Mouse (Mus musculus): ENCODE measurements around the gene Gm10203. TPM values are rescaled to one million over a fixed set of nuclear protein-coding genes. Genes with fewer than 3 reads are reported as not detected.
"Not testable (repeated sequence)": the region's sequence is repeated elsewhere in the genome, so short reads cannot be mapped to it uniquely, and the experiment has no call there.

The Gm10203 gene
- total RNA-seq, 4 experiments from 2014 or later = not detected

DNA sequence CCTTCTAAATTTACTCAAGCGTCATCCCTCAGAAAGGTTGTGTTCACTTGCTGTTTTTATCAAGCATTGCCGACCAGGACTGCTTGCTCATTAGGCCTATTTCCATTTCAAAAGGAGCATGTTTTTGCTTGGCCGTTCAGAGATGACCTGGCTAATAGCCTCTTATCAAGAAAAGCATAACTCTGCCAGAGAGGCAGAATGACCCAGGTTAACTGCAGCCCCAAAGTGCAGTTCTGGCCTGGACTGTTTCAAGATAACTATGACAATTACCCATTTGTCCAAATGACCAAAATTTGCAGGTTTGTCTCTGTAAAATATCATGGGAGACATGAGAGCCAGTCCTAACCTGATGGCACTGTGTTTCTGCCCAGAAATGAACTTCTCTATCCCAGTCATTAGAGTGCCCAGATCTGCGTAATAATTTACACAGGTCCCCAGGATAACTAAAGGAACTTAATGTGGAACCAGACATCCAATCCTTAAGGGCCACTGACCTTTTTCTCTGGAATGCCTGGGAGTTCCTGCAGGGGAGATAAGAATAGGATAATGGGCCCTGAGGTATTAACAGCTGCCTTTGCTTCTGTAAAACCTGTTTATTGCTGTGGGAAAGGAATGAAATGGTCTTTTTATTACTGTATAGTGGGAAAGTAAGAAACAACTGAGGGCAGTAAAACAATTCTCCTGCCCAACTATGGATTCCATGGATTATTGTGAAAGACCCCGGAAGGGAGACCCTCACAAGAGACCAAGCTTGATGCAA is 4.6 kb downstream of the Gm10203 start:
- DNase-seq (ENCODE audit: low spot score in 2 of 2) = no peak

DNA sequence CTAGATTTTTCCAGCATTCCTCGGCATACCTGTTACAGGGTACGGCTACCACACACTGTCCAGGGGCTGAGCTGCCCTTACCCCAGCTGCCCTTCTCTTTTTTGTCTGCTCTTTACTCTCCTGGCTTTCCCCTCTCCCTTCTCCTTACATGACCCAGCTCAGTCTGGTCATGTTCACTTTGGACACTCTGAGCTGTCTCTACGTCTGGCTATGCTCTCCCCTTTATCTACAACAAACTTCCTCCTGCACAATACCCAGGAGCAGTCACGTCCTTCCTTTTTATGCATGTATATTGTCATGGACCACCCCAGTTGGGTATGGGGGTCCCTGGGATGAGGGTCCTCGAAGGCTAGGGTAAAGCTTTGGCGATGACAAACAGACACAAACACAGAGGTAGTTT is 5.7 kb downstream of the Gm10203 start:
- no peak for DNase-seq (ENCODE audit: low spot score in 2 of 2)

DNA sequence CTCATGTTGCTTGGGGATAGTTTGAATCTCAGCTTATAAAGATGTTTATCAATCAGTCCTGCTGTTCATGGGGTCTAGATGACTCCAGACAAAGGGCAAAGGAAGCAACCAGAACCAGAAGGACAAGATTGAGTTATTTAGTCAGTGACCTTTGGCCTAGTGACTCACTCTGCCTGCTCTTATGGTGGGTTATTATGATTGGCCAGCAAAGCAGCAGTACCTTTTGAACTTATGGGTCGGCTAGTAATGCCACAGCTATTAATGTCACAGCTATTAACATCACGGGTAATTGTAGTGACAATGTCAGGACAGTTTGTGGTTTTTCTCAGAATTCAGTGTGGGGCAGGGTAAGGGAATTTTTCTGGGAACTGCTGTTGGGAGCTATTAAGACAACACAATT is 8.0 kb downstream of the Gm10203 start:
- no peak for DNase-seq (ENCODE audit: low spot score in 2 of 2)

DNA sequence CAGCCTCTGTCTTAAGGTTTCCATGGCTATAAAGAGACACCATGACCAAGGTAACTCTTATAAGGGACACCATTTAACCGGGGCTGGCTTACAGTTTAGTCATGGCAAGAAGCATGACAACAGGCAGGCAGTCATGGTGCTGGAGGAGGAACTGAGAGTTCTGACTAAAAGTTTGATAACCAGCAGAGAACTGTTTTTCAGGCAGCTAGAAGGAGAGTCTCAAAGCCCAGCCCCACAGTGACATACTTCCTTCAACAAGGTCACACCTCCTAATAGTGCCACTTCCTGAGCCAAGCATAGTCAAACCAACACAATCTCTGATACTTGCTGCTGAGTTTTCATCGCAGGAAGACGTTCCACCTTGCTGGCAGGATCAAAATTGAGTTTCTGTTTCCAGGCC is 9.0 kb downstream of the Gm10203 start:
- no peak for DNase-seq (ENCODE audit: low spot score in 2 of 2)

DNA sequence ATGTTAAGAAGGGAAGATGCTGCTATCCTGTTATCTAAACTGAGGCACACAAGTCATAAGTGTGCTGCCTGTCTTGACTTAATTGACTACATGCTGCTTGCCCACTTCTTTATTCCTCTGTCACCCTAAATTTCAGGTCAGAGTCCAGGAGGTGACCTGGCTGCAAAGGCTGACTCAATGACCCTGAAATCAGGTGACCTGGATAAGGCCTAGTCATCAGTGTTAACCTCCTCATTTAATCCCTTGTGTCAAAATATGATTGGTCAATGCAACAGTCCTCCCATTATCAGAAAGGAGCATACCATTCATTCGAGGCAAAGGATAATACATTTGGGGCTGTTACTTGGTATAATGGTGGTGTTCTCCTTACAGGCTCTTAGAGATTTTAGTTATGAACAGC is 9.5 kb downstream of the Gm10203 start, which contains the start of gene Etfbkmt:
Gene Etfbkmt, plus strand, starts transcription at position 379 of the 400 bp plus-strand sequence.
- DNase-seq (ENCODE audit: low spot score in 2 of 2) = no peak

DNA sequence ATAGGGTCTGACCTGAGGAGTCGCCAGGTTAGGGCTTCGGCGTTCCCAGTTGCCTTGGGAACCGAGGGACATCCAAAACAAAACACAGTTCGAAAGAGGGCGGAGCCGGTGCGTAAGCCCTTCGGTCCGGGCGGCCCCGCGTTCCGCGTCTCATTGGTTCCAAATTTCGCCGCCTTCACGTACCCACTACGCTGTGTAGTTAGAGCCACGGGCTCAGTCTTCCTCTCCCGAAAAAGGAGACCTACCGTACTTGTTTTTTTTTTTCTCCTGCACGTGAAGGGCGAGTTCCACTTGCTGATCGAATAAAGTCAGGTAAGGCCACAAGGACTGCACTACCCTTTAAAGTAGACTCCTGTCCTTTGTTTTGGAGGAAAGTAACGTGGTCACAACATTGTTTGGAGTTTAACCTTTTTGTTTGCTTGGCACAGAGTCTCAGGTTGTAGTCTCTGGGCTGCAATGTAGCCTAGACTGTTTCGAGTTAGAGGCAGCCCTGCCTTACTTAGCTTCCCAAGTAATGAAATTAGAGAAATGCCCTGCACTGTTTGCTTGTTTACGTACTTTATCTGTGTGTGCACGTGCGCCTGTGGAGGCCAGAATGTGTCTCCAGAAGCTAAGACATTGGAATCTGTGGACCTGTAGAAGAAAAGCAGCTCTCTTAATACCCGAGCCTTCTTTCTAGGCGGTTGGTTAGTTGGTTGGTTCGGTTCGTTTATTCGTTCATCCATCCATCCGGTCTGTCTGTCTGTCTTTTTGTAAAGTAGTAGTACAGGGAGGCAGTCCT is 11.6 kb downstream of the Gm10203 start:
- DNase-seq (ENCODE audit: low spot score in 2 of 2) = peak; percentile 56 to 77

DNA sequence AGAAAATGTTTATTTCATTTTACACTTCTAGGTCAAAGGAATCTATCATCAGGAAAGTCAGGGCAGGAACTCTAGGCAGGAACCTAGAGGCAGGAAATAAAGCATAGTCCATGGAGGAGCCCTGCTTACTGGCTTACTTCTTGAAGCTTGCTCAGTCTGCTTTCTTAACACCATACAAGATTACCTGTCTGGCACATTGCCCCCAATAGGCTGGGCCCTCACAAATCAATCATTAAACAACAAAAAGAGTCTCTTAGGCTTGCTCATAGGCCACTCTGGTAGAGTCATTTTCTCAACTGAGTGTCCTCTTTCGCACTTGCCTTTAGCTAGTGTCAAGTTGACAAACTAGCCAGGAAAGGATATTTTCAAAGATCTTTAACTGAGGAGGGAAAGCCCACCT is 15.2 kb downstream of the Gm10203 start:
- DNase-seq (ENCODE audit: low spot score in 2 of 2) = no peak

DNA sequence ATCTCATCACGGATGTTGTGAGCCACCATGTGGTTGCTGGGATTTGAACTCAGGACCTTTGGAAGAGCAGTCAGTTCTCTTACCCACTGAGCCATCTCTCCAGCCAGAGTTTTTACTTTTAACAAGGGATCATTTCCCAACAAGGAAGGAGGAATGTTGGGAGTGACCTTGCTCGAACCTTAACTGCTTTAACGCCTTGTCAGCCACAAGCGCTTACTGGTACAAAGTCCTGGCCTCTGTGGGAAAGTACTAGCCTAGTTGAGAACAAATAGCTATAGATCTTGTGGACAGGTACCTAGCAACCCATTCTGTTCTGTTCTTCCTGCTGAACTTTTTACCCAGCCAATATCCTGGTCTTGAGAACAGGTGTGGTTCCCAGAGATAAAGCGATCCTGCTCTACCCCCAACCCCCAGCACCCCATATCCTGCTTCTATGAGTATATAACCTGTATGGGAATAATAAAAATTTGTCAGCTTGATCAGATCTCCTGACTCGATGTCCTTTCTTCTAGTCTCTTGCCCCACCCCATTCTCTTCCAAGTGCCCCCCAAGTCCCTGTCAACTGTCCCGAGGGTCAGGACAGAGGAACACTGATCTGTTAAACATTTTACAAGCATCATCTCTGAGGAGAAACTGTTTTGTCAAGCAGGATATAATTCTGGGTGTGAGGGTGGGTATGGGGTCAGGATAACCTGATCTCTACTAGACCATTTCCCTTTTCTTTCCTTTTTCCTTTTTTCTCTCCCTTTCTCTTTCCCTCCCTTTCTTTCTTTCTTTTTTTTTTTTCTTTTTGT is 18.7 kb downstream of the Gm10203 start:
- DNase-seq (ENCODE audit: low spot score in 2 of 2) = no peak

DNA sequence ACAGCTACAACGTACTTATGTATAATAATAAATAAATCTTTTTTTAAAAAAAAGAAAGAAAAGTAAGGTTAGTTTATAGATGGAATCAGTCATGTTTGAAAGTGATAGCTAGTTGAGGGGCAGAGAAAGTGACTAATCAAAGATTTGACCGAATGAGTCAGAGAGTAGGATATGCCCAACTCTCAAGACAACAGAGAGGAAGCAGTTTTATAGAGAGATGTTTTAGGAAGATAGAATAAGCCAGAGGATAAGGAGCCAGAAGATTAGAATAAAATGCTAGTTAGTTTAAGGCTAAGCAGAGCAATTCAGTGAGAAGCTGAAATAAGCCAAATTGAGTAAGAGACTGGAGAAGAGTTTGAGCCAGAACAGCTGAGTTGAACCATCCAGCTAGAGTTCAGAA is 22.1 kb downstream of the Gm10203 start:
- no peak for DNase-seq (ENCODE audit: low spot score in 2 of 2)

DNA sequence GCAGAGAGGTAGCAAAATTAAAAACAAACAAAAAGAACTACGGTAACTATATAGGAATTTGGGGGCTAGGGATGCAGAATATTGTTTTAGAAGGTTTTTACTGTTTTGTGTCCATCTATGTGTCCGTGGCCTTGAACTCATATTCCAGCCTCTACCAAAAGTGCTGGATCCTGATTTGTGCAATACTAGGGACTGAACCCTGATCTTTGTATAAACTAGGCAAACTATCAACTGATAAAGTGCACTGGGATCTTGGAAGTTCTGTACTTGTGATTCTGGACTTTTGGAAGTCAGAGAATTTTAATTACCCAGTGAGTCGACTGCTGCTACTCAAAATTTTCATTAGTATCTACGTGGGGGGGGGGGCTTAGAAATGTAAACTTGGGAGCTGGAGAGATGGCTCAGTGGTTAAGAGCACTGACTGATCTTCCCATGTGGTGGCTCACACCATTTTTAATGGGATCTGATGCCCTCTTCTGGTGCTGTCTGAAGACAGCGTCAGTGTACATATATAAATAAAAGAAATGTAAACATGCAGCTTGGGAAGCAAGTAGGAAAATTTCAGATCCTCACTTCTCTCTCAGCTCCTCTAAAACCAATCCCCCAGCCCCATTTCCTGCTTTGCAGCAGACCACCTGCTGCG is 23.6 kb downstream of the Gm10203 start:
- no peak for DNase-seq (ENCODE audit: low spot score in 2 of 2)

DNA sequence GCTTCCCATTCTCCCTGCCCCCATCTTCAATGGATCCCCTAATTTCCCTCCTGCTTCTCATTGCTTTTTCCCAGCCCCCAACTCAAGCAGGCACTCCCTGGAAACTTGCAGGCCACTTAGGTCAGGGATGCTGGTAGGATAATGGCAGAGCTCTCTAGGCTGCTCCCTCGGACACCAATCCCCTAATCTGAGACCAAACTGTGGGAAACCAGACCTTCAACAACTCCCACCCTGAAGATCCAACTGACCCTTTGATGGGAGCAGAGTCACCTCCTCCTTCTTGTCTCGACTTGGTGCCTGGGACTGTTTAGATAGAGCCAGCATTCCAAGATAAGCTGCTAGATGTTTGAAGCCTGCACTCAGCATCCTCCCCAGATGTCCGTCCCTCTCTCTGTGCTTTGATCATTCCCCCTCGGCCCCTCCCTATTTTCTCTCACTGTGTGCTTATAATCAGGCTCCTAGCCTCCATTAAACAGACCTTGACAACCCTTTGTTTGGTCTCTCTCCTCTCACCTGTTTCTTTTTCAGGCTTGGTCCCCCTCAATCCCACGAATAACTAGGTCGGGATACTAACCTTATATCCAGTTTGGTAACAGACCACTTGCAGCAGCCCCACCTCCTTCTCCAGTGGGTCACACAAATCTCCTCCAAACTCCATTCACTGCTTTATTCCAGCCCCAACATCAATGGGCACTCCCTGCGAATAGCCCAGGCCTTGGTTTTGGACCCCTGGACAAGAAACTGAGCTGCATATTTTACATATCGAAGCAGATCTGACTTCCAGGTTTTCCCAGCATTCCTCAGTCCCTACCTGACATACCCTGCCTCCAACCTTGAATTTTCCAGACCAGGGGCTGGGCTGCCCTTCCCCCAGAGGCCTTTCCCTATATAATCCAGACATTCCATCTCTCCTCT is 24.4 kb downstream of the Gm10203 start:
- DNase-seq (ENCODE audit: low spot score in 2 of 2) = no peak

DNA sequence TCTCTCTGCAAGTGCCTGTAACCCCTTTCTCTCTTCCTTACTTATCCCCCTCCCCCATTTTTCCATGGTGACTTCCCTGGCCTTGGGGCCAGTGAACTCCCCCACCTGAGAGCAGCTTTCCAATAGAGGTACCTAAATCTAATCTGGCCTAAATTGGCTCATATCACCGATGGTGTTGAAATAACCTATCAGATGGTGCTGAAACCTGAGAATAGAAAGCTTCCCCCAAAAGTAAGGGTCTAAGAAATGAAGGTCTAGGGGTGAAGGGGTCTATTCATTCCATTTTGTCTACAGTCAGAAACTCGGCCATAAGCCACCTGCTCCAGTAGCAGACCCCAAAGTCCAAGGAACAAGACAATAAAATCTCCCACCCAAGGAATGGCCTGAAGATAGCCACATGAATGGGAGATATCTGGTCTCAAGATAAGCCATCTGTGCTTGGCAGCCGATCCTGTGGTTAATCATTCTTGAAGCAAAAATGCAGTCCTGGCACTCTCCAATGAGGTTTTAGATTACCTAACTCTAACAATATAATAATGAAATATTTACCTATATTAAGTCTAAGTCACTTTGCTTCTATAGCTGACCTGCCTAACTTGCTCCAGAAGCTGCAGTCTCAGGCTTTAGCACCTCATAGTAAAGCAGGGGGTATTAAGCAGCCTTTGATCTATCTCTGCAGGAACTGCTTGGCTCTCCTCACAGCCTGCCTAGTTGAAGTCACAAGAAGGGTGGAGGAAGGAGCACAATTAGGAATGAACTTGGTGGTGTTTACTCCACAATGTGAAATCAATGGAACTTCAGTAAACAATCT is 25.3 kb downstream of the Gm10203 start:
- DNase-seq (ENCODE audit: low spot score in 2 of 2) = no peak

DNA sequence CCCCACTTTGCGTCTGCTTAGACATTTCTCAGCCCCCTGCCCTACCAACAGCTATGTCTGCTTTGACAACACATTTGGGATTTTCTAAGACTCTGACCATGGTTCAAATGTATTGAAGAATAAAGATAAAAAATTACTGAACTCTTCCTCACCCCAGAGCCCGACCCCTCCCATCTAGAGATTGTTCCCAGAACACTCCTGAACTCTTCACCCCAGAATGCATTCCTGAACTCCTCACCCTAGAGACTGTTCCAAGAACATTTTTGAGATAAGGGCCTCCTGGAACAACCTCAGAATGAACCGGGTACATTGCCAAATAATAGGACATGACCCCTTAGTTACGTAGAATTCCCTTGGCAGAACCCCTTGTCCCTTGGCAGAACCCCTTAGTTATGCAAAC is 37.1 kb downstream of the Gm10203 start:
- not testable (repeated sequence) for DNase-seq (ENCODE audit: low spot score in 2 of 2)

DNA sequence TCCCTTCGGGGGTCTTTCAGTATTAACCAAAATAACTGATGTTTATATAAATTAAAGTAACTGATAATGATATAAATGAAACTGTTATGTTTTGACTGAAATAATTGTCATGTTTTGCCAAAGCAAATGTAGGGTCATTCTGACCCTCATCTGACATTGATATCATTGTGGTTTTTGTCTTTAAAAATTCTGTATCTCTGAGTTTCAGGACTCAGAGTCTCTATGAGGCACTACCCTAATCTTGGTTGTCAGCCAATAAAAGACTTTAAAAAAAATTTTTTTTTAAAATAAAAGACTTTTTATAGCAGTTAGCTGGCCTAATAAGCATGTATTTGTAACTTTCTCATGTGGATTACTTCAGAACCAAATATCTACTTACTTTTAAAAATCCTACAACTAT is 37.7 kb downstream of the Gm10203 start:
- DNase-seq (ENCODE audit: low spot score in 2 of 2) = no peak

DNA sequence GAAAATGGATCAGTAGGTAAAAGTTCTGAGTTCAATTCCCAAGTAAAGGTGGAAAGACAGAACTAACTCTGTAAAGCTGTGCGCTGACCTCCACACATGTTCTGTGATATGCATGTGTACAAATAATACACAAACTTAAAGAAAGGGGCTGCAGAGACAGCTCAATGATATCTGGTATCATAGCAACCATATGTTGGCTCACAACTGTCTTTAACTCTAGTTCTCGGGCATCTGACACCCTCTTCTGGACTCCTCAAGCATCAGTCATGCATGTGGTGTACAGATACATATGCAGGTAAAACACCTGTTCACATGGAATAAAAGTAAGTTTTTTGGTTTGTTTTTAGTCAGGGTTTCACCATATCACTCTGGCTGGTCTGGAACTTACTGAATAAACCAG is 38.5 kb downstream of the Gm10203 start:
- DNase-seq (ENCODE audit: low spot score in 2 of 2) = no peak

DNA sequence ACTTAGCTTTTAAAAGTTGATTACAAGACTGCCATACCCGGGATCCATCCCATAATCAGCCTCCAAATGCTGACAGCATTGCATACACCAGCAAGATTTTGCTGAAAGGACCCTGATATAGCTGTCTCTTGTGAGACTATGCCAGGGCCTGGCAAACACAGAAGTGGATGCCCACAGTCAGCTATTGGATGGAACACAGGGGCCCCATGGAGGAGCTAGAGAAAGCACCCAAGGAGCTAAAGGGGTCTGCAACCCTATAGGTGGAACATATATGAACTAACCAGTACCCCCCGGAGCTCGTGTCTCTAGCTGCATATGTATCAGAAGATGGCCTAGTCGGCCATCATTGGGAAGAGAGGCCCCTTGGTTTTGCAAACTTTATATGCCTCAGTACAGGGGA is 40.0 kb downstream of the Gm10203 start:
- not testable (repeated sequence) for DNase-seq (ENCODE audit: low spot score in 2 of 2)

DNA sequence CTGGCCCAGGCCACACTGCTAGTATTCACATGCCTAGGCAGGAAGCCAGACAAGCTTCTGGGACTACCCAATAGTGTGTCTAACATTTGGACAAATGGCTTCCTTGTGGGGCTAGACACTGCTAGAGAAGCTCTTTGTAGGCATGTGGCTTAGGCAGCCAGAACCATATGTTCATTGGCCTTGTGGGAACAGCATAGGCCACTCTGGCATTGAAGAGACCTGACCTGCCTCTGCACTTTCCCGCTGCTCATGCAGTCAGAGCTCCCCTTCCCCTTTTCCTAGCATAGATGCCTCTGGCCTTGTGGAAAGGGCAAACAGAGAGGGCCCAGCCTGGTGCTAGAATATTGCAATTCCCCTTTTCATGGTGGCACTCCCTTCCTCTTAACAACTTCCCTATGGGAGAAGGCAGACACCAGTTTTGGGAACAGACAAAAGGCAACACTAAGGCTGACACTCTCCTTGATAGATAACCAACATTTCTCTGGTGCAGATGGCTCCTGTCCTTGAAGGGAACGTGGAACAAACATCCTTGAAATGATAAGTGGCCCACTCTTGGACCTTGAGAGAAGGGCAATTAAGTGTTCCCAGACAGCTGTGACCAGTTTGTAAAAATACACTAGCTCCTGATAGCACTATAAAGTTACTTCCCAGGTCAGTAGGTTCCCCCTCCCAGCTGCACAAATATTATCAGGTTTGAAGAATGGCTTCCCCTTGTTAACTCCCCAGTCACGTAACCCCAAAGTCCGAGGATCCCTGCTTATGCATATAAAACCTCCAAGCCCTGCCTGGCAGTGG is 44.1 kb downstream of the Gm10203 start:
- no peak for DNase-seq (ENCODE audit: low spot score in 2 of 2)

DNA sequence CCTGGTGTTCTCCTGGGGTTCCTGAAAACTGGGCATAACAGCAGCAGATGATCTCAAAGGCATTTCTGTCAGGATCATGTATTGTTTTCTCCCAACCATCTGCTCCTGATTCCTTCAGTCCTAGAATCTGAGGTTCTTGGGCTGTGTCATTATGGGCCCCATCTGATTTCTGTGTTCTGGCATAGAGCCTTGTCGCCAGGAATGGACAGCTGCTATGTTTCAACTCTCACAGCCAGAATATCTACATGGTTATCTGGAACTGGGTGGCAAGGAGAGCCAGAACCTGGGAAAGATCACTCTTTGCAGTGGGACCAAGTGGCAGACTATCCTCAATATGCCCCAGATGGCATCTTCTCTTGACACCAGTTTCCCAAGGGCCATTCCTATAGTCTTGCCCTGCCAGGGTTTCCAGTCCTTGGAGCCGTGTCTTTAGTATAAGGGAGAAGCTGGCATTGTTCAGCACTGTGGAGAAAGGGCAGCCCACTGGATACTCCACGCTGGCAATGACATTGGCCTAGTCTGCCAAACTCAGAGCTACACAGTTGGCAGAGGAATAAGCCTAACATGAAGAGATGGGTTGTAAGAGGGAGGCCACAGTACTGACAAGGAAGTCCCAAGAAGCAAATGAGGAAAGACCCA is 45.1 kb downstream of the Gm10203 start:
- no peak for DNase-seq (ENCODE audit: low spot score in 2 of 2)
